14 mouse cellular contexts compared by ENCODE assay signal in the genomic region with DNA sequence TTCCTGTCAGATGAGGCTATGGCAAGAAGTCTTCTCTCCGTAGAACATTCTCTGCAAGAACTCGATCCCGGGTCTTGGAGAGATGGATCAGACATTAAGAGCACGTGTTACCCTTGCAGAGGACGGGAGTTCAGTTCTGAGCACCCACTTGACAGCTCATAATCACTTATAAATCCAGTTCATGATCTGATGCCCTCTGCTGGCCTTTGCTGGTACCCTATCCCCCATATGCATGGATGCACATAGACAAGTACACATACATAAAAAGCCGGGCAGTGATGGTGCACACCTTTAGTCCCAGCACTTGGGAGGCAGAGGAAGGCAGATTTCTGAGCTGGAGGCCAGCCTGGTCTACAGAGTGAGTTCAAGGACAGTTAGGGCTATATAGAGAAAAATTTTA.
A peak's percentile ranks its signal among the peaks of the same experiment; 100 is the strongest.
DNase-seq lines count a peak whose midpoint lies in the region; ATAC-seq and TF ChIP-seq lines count a peak whose summit lies in the region.
"Had no signal": no experiment of that assay in that cellular context is flagged by ENCODE, and none has a peak within 500 bp of the region (broad histone marks: within the 10 kb centered on the region; RNA-seq: fewer than 3 reads in every experiment).

No protein-coding gene starts in this region.

- no peak overlapping the region for H3K4me2 ChIP-seq in kidney, postnatal 0 days (ENCODE audit: low read length)
- no peak overlapping the region for H3K4me2 ChIP-seq in kidney, embryonic 15.5 days
- H3K4me2 ChIP-seq: limb, embryonic 12.5 days had no signal

- H3K4me3 ChIP-seq in kidney, postnatal 0 days (replicated peaks; ENCODE audit: low read depth, low read length), result no peak overlapping the region
- H3K4me3 ChIP-seq in kidney, embryonic 15.5 days (replicated peaks), result no peak overlapping the region
- H3K4me3 ChIP-seq: heart, embryonic 10.5 days; limb, embryonic 12.5 days had no signal

- WGBS in kidney, postnatal 0 days, result 91% methylated on average over 6 of the region's 6 CpGs
- 89% methylated on average over 6 of the region's 6 CpGs for WGBS in kidney, embryonic 15.5 days

- no peaks in the 10 kb centered on the region for H3K36me3 ChIP-seq in kidney, postnatal 0 days (ENCODE audit: insufficient read depth, low read length)
- H3K36me3 ChIP-seq in kidney, embryonic 15.5 days, result no peaks in the 10 kb centered on the region
- H3K36me3 ChIP-seq: heart, embryonic 10.5 days; limb, embryonic 12.5 days had no signal

- H3K9ac ChIP-seq in kidney, postnatal 0 days (ENCODE audit: low read depth, low read length), result no peak overlapping the region
- no peak overlapping the region for H3K9ac ChIP-seq in kidney, embryonic 15.5 days
- H3K9ac ChIP-seq: limb, embryonic 12.5 days had no signal

- no peaks in the 10 kb centered on the region for H3K9me3 ChIP-seq in kidney, postnatal 0 days (replicated peaks; ENCODE audit: low read length)
- H3K9me3 ChIP-seq in kidney, embryonic 15.5 days (replicated peaks), result no peaks in the 10 kb centered on the region

- TF ChIP-seq CTCF in kidney, postnatal 0 days (IDR thresholded peaks at IDR 0.05; ENCODE audit: low read depth), result peak; percentile 34; the same call in 1 of the 2 replicates

- no peaks in the 10 kb centered on the region for H3K4me1 ChIP-seq in kidney, postnatal 0 days (replicated peaks; ENCODE audit: insufficient read depth, low read length)
- H3K4me1 ChIP-seq in kidney, embryonic 15.5 days, result no peaks in the 10 kb centered on the region
- H3K4me1 ChIP-seq: heart, embryonic 10.5 days; limb, embryonic 12.5 days had no signal

- no peaks in the 10 kb centered on the region for H3K27me3 ChIP-seq in kidney, postnatal 0 days (ENCODE audit: insufficient read depth, low read length)
- no peaks in the 10 kb centered on the region for H3K27me3 ChIP-seq in kidney, embryonic 15.5 days
- H3K27me3 ChIP-seq: limb, embryonic 12.5 days had no signal

- no peak overlapping the region for H3K27ac ChIP-seq in kidney, postnatal 0 days
- H3K27ac ChIP-seq in kidney, embryonic 15.5 days, result no peak overlapping the region
- H3K27ac ChIP-seq: heart, embryonic 10.5 days; limb, embryonic 12.5 days had no signal

- DNase-seq in kidney, postnatal 0 days (ENCODE audit: low spot score), result no peak
- DNase-seq in thymus, postnatal 4 days, result peak; percentile 10
- DNase-seq in thymus, postnatal 10 days (ENCODE audit: low spot score in 2 of 2), result no peak
- peak; percentile 16 for DNase-seq in WW6 (ENCODE audit: low read depth, low spot score)
- DNase-seq in right cerebral cortex, postnatal 10 days (ENCODE audit: low spot score in 2 of 2), result no peak
- no peak for DNase-seq in urinary bladder, postnatal 10 days (ENCODE audit: low spot score)
- DNase-seq: cerebellum, adult 2 months; kidney, postnatal 36 days; right cerebral cortex, postnatal 25 days had no signal

- ATAC-seq in kidney, postnatal 0 days (replicated peaks; ENCODE audit: low FRiP score, low read depth), result no peak
- ATAC-seq in kidney, embryonic 15.5 days (replicated peaks; ENCODE audit: low FRiP score), result no peak
- ATAC-seq: forebrain, embryonic 14.5 days; intestine, embryonic 16.5 days had no signal

Comparison
In these comparisons a context has a peak if more than half of its experiments do, and no peak if none do; other contexts are left out.
1. DNase-seq: peak in thymus, postnatal 4 days (single experiment) and WW6 (single experiment); none in kidney, postnatal 0 days (single experiment), thymus, postnatal 10 days (0 of 2), right cerebral cortex, postnatal 10 days (0 of 2) and urinary bladder, postnatal 10 days (single experiment).